Mouse (Mus musculus) kidney, adult 2 months (tissue): ENCODE data around the gene Zrsr2.

Source experiments
- CTCF ChIP-seq: fragments of 200-500 bp; conservative IDR thresholded peaks from 2 replicates; pipeline ENCODE4 v1.5.1; 2011; ENCODE audit warnings: low read depth, mild to moderate bottlenecking, control low read depth, low read length, moderate library complexity, mixed read lengths; ENCODE audit not compliant: insufficient read depth, insufficient read length
- POLR2A ChIP-seq: fragments of 200-500 bp; IDR thresholded peaks from one replicate; pipeline ENCODE4 v1.6.1; 2011; ENCODE audit warnings: low read depth, low read length, control low read depth

- TF ChIP-seq CTCF (no peak), POLR2A (no peak)
Observed at GRCm38 (mm10) chrX:163929550-163929949, 28.9 kb downstream of the Zrsr2 start.
